Mouse (Mus musculus): ENCODE data around the gene Rbm11. TPM values are rescaled to one million over a fixed set of nuclear protein-coding genes. Genes with fewer than 3 reads are reported as not detected.

Rbm11 gene
- under 1 TPM in 1 of 2 experiments, not detected in 1; 0.26 TPM for total RNA-seq (2023)

DNA sequence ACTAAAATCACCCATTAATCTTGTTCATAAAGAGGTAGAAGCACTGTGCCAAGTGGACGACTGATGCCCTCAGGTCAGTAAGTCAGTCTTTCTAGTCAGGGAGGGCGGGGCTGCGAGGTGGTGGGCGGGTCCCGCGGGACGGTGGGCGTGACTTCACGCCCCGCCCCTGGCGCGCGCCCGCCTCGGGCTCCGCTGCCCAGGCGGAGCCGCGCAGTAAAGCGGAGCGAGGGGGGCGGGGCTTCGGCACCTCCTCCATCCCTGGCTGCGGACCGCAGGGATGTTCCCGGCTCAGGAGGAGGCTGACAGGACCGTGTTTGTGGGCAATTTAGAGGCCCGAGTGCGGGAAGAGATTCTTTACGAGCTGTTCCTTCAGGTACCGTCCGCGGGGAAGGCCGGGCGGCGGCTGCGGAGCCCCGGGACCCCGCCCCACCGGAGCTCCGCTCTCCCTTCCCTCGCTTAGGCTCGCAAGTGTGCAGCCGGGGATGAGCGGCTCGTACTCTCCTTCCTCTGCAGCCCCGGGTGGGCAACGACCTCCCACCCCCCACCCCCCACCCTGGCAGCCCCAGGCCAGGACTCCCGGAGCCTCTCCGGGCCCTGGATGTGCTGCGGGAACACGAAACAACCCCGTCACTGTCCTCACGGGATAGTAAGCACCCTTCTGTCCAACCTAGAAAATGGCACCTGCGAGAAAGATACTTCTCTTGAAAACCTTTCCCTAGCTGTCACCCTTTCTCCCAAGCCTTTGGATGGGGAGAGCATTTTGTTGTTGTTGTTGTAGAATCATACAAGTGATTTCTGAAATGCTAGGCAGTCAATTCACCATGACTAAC lies at the start of gene Rbm11:
TSS of gene Rbm11 (plus strand) at position 174 of the 830 bp plus-strand sequence.

DNA sequence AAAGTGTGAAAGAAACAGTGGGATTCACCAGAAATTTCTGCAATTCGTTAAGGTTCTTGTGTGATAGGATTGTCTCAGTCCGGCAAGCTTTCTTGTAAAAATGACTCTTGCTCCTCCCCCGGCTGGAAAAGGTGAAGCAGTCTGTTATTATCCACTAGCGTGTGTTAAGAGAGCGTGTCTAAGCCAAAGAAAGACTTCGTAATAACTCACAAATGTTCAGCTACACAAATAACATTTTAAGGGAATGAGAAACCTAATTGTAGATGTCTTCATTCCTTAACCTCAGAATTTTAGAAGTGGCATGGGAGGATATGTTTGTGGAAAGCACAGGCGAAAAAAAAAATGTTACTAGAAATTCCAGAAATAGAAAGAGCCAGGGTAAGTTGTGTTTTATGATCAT lies 6.7 kb upstream of the Rbm11 start, which contains the start of gene Lipi:
TSS of gene Lipi (minus strand) at position 101 of the 400 bp plus-strand sequence.

Other genes with a start within 250 kb of the Rbm11 start
- gene Lipi, start 6.8 kb upstream of the Rbm11 start, total RNA-seq (2023): not detected
- gene Hspa13, start 174.3 kb downstream of the Rbm11 start, total RNA-seq (2023): 10 to 100 TPM; 24.0 to 25.0 TPM